Mouse (Mus musculus) MEL-GATA-1-ER (cell line): Measurements from ENCODE around the gene Mc1r.
A peak's percentile ranks its signal among the peaks of the same experiment; 100 is the strongest.
"Not testable (repeated sequence)": the region's sequence is repeated elsewhere in the genome, so short reads cannot be mapped to it uniquely, and the experiment has no call there.

ENCODE experiments used
- DNase-seq: peaks from one replicate; pipeline ENCODE4 v3.0.0-alpha.2; 2012; ENCODE audit warnings: low read depth; ENCODE audit errors: extremely low read depth

Gene Mc1r

GRCm38 (mm10) chr8:123429722-123430013 is 22.8 kb downstream of the Mc1r start:
- not testable (repeated sequence) for DNase-seq

GRCm38 (mm10) chr8:123430936-123431335 is 24.0 kb downstream of the Mc1r start:
- DNase-seq: not testable (repeated sequence)

- no peak for DNase-seq
Measured at GRCm38 (mm10) chr8:123431616-123432365, 24.9 kb downstream of the Mc1r start.

GRCm38 (mm10) chr8:123432381-123432780 is 25.5 kb downstream of the Mc1r start:
- no peak for DNase-seq

- DNase-seq: not testable (repeated sequence)
Measured at GRCm38 (mm10) chr8:123433241-123433974, 26.5 kb downstream of the Mc1r start.

GRCm38 (mm10) chr8:123441788-123442187 is 34.9 kb downstream of the Mc1r start:
- DNase-seq: peak; percentile 87

GRCm38 (mm10) chr8:123442351-123442750 is 35.4 kb downstream of the Mc1r start:
- no peak for DNase-seq

GRCm38 (mm10) chr8:123442871-123443575 is 36.1 kb downstream of the Mc1r start:
- peak; percentile 83 for DNase-seq

GRCm38 (mm10) chr8:123443576-123443921 is 36.6 kb downstream of the Mc1r start:
- DNase-seq: no peak

- DNase-seq: no peak
Measured at GRCm38 (mm10) chr8:123444131-123444530, 37.2 kb downstream of the Mc1r start.

GRCm38 (mm10) chr8:123445981-123446380 is 39.1 kb downstream of the Mc1r start:
- DNase-seq: no peak

GRCm38 (mm10) chr8:123446799-123447198 is 39.9 kb downstream of the Mc1r start:
- no peak for DNase-seq

- DNase-seq: peak; percentile 98
Measured at GRCm38 (mm10) chr8:123450783-123451182, 43.9 kb downstream of the Mc1r start.

GRCm38 (mm10) chr8:123451747-123452146 is 44.8 kb downstream of the Mc1r start:
- DNase-seq: not testable (repeated sequence)

- DNase-seq: peak; percentile 73
Measured at GRCm38 (mm10) chr8:123452149-123452548, 45.2 kb downstream of the Mc1r start.

- DNase-seq: no peak
Measured at GRCm38 (mm10) chr8:123453291-123453690, 46.4 kb downstream of the Mc1r start.

GRCm38 (mm10) chr8:123453951-123454350 is 47.0 kb downstream of the Mc1r start:
- no peak for DNase-seq

GRCm38 (mm10) chr8:123454559-123454958 is 47.7 kb downstream of the Mc1r start:
- peak; percentile 95 for DNase-seq
